Mouse (Mus musculus): ENCODE measurements around the gene Dgki. TPM values are rescaled to one million over a fixed set of nuclear protein-coding genes. Genes with fewer than 3 reads are reported as not detected.

The Dgki gene
- polyA plus RNA-seq, 2 experiments, result 0.02 TPM; not detected in 1

DNA sequence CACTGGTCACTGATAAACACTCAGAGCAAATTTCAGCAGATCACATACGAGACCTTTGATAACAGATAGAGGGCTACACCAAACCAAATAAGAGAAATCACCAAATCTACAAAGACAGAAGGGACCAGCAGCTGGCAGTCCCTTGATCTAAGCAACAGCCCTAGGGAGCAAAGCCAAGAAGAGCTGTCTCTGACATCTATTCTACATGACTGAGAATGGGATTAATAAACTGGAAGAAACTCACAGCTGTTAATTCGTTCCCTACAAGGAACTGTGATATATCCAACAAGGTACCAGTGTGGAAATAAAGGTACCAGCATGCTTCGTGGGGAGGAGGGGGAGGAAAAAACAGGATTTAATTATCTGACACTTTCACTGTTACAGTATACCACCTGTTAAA, 349.3 kb downstream of the Dgki start:
- H3K4me3 ChIP-seq (ENCODE audit: insufficient read depth in 1 of 2, low read depth in 2 of 2, low read length in 2 of 2), result no peak overlapping the region
- no peak overlapping the region for H3K27ac ChIP-seq
- H3K9ac ChIP-seq (replicated peaks), result no peak overlapping the region
- no peaks in the 10 kb centered on the region for H3K27me3 ChIP-seq (ENCODE audit: control insufficient read depth, insufficient read depth, low read length)
- TF ChIP-seq EP300 (IDR thresholded peaks at IDR 0.05; ENCODE audit: low read depth), result no peak
- TF ChIP-seq CTCF (IDR thresholded peaks at IDR 0.05; ENCODE audit: low read depth), result no peak
- no peaks in the 10 kb centered on the region for H3K36me3 ChIP-seq (replicated peaks; ENCODE audit: control insufficient read depth, insufficient read depth, low read depth)
- H3K9me3 ChIP-seq (ENCODE audit: control insufficient read depth, low read length), result no peaks in the 10 kb centered on the region
- DNase-seq (ENCODE audit: low read depth in 3 of 3, low spot score in 3 of 3) (no peak), ATAC-seq (ENCODE audit: insufficient read depth) (no peak)
- 39% methylated on average over 3 of the region's 3 CpGs for WGBS (ENCODE audit: insufficient replicate concordance)
- no peaks in the 10 kb centered on the region for H3K4me1 ChIP-seq (replicated peaks; ENCODE audit: control insufficient read depth in 2 of 2, insufficient read depth in 2 of 2, low read length in 1 of 2)
- H3K4me2 ChIP-seq (ENCODE audit: low read depth), result no peak overlapping the region

DNA sequence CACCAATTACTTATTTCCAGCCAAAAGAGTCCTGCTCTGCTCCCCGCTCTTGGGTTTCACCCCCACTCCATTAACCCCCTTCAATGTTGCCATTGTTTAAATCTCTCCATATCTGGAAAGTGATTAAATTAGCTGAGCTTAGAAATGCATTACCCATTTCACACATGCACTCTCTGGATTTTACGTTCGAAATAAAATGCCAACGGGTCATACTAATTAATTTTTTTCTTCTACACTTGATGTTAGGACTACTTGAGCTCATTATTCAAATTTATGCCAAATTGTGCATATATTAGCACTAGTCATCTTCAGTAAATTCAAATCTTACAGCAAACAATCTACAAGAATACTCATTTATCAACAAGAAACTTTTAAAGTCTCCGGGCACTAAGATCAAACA, 352.1 kb downstream of the Dgki start:
- H3K27ac ChIP-seq, result no peak overlapping the region
- no peak for ATAC-seq (ENCODE audit: insufficient read depth)
- H3K4me2 ChIP-seq (ENCODE audit: low read depth), result no peak overlapping the region
- H3K27me3 ChIP-seq (ENCODE audit: control insufficient read depth, insufficient read depth, low read length), result no peaks in the 10 kb centered on the region
- 69% methylated on average over 5 of the region's 5 CpGs for WGBS (ENCODE audit: insufficient replicate concordance)
- H3K4me1 ChIP-seq (replicated peaks; ENCODE audit: control insufficient read depth in 2 of 2, insufficient read depth in 2 of 2, low read length in 1 of 2), result no peaks in the 10 kb centered on the region
- no peak overlapping the region for H3K4me3 ChIP-seq (ENCODE audit: insufficient read depth in 1 of 2, low read depth in 2 of 2, low read length in 2 of 2)
- H3K36me3 ChIP-seq (replicated peaks; ENCODE audit: control insufficient read depth, insufficient read depth, low read depth), result no peaks in the 10 kb centered on the region
- H3K9ac ChIP-seq (replicated peaks), result no peak overlapping the region
- no peak for DNase-seq (ENCODE audit: low read depth in 3 of 3, low spot score in 3 of 3)
- TF ChIP-seq EP300 (IDR thresholded peaks at IDR 0.05; ENCODE audit: low read depth) (no peak), CTCF (IDR thresholded peaks at IDR 0.05; ENCODE audit: low read depth) (no peak)
- no peaks in the 10 kb centered on the region for H3K9me3 ChIP-seq (ENCODE audit: control insufficient read depth, low read length)

GRCm38 (mm10) chr6:36937527-36937926, 362.5 kb downstream of the Dgki start:
- ATAC-seq (ENCODE audit: insufficient read depth), result no peak
- H3K27ac ChIP-seq, result no peak overlapping the region
- H3K9me3 ChIP-seq (ENCODE audit: control insufficient read depth, low read length), result no peaks in the 10 kb centered on the region
- H3K4me2 ChIP-seq (ENCODE audit: low read depth), result no peak overlapping the region
- H3K36me3 ChIP-seq (replicated peaks; ENCODE audit: control insufficient read depth, insufficient read depth, low read depth), result no peaks in the 10 kb centered on the region
- 46% methylated on average over 2 of the region's 2 CpGs for WGBS (ENCODE audit: insufficient replicate concordance)
- TF ChIP-seq EP300 (IDR thresholded peaks at IDR 0.05; ENCODE audit: low read depth) (no peak), CTCF (IDR thresholded peaks at IDR 0.05; ENCODE audit: low read depth) (no peak)
- H3K4me1 ChIP-seq (replicated peaks; ENCODE audit: control insufficient read depth in 2 of 2, insufficient read depth in 2 of 2, low read length in 1 of 2), result no peaks in the 10 kb centered on the region
- no peak overlapping the region for H3K9ac ChIP-seq (replicated peaks)
- no peak overlapping the region for H3K4me3 ChIP-seq (ENCODE audit: insufficient read depth in 1 of 2, low read depth in 2 of 2, low read length in 2 of 2)
- H3K27me3 ChIP-seq (ENCODE audit: control insufficient read depth, insufficient read depth, low read length), result no peaks in the 10 kb centered on the region
- DNase-seq (ENCODE audit: low read depth in 3 of 3, low spot score in 3 of 3), result no peak

- no peak overlapping the region for H3K9ac ChIP-seq (replicated peaks)
- WGBS (ENCODE audit: insufficient replicate concordance), result 66% methylated on average over 4 of the region's 4 CpGs
These were observed 363.2 kb downstream of the Dgki start for GRCm38 (mm10) chr6:36936816-36937215.

GRCm38 (mm10) chr6:36931473-36931872, 368.5 kb downstream of the Dgki start:
- DNase-seq (ENCODE audit: low read depth in 3 of 3, low spot score in 3 of 3) (no peak), ATAC-seq (ENCODE audit: insufficient read depth) (no peak)
- WGBS (ENCODE audit: insufficient replicate concordance), result 69% methylated on average over 4 of the region's 4 CpGs
- no peaks in the 10 kb centered on the region for H3K9me3 ChIP-seq (ENCODE audit: control insufficient read depth, low read length)
- no peaks in the 10 kb centered on the region for H3K36me3 ChIP-seq (replicated peaks; ENCODE audit: control insufficient read depth, insufficient read depth, low read depth)
- H3K4me3 ChIP-seq (ENCODE audit: insufficient read depth in 1 of 2, low read depth in 2 of 2, low read length in 2 of 2), result no peak overlapping the region
- no peak for TF ChIP-seq EP300 (IDR thresholded peaks at IDR 0.05; ENCODE audit: low read depth)
- TF ChIP-seq CTCF (IDR thresholded peaks at IDR 0.05; ENCODE audit: low read depth), result no peak
- no peaks in the 10 kb centered on the region for H3K4me1 ChIP-seq (replicated peaks; ENCODE audit: control insufficient read depth in 2 of 2, insufficient read depth in 2 of 2, low read length in 1 of 2)
- H3K27ac ChIP-seq, result no peak overlapping the region
- H3K9ac ChIP-seq (replicated peaks), result no peak overlapping the region
- no peaks in the 10 kb centered on the region for H3K27me3 ChIP-seq (ENCODE audit: control insufficient read depth, insufficient read depth, low read length)
- no peak overlapping the region for H3K4me2 ChIP-seq (ENCODE audit: low read depth)

More at GRCm38 (mm10) chr6:36936816-36937215, 363.2 kb downstream of the Dgki start:
- H3K9me3 ChIP-seq (ENCODE audit: control insufficient read depth, low read length), result no peaks in the 10 kb centered on the region
- H3K4me1 ChIP-seq (replicated peaks; ENCODE audit: control insufficient read depth in 2 of 2, insufficient read depth in 2 of 2, low read length in 1 of 2), result no peaks in the 10 kb centered on the region
- H3K4me2 ChIP-seq (ENCODE audit: low read depth), result no peak overlapping the region
- no peaks in the 10 kb centered on the region for H3K36me3 ChIP-seq (replicated peaks; ENCODE audit: control insufficient read depth, insufficient read depth, low read depth)
- H3K27ac ChIP-seq, result no peak overlapping the region
- H3K4me3 ChIP-seq (ENCODE audit: insufficient read depth in 1 of 2, low read depth in 2 of 2, low read length in 2 of 2), result no peak overlapping the region
- TF ChIP-seq CTCF (IDR thresholded peaks at IDR 0.05; ENCODE audit: low read depth) (no peak), EP300 (IDR thresholded peaks at IDR 0.05; ENCODE audit: low read depth) (no peak)
- ATAC-seq (ENCODE audit: insufficient read depth) (no peak), DNase-seq (ENCODE audit: low read depth in 3 of 3, low spot score in 3 of 3) (no peak)
- no peaks in the 10 kb centered on the region for H3K27me3 ChIP-seq (ENCODE audit: control insufficient read depth, insufficient read depth, low read length)

All from liver, embryonic 14.5 days (tissue).